Mouse (Mus musculus) skeletal muscle tissue, adult 2 months (tissue): ENCODE measurements around the gene Esp4.
"Not testable (repeated sequence)": the region's sequence is repeated elsewhere in the genome, so short reads cannot be mapped to it uniquely, and the experiment has no call there.

Source experiments
- DNase-seq: peaks from one replicate; pipeline ENCODE4 v3.0.0-alpha.2; 2012; ENCODE audit warnings: low read depth, low spot score

The Esp4 gene

GRCm38 (mm10) chr17:40598294-40598693 lies at the start of gene Esp4:
Esp4 (plus strand) TSS chr17:40598594.
- DNase-seq, result no peak

GRCm38 (mm10) chr17:40553470-40553869 lies 44.9 kb upstream of the Esp4 start:
- no peak for DNase-seq

DNA sequence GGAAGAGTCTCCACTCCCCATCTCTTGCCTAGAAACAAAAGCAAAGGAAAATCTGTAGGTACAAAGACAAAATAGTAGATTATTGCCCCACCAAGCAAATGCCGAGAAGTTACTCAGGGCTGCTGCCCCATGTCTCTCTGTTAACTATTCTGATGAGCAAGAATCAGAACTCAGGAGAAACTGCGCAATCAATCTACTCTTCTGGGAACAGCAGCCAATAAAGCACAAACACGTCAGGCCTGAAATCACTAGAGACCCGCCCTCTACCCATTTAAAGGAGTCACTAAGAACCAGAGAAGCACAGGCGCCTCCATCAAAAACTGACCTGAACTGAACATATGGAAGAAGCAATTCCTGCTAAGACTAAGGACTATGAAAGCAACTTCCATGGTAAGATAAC lies 37.2 kb upstream of the Esp4 start, which contains the start of gene Esp6:
TSS of gene Esp6 (plus strand) at position 301 of the 400 bp plus-strand sequence.
- no peak for DNase-seq

GRCm38 (mm10) chr17:40583906-40584305 lies 14.5 kb upstream of the Esp4 start:
- not testable (repeated sequence) for DNase-seq

DNA sequence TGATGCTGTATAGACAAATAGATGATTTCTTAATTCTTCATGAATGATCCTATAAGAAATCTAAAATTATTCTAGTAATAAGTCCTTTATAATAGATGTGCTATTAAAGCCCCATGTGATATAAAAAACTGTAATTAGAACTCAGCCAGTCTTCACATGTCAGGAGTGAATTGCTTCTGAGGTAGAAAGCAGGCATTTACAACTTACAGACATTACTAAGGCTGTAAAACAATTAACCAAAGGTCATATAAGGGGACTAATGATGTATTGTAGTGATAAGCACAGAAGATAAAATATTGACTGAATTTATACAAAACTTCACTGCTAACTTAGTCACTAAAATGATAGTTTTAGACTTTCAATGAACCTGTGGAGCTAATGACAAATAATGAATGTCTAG lies 7.1 kb upstream of the Esp4 start:
- DNase-seq, result no peak

GRCm38 (mm10) chr17:40631775-40632174 lies 33.4 kb downstream of the Esp4 start, which contains the start of gene Esp3:
Esp3 (plus strand) TSS chr17:40632075.
- not testable (repeated sequence) for DNase-seq
